Mouse (Mus musculus): ENCODE results near the gene Slc29a2.

The Slc29a2 gene

GRCm38 (mm10) chr19:5058801-5059771, 35.4 kb downstream of the Slc29a2 start:
- DNase-seq (ENCODE audit: low spot score in 2 of 2), result no peak

- DNase-seq (ENCODE audit: low spot score in 2 of 2), result no peak
These were observed 37.0 kb downstream of the Slc29a2 start for GRCm38 (mm10) chr19:5060365-5061330.

DNA sequence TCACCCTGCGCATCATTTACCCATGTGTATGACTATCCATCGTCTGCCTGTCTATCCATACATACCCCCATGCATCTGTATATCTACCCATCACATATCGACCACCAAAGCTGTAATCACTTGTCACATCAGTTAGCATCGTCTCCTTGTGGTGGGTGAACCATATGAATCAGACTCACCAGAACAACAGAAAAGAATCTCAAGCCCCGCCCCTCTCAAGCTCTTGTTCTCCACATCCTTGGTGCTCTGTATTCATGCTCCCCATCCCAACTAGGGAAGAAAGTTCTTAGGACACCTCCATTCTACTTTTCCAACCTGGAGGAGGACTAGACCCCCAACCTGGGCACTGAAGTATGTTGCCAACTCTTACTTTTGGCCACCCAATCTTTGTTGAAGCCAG, 38.4 kb downstream of the Slc29a2 start:
- no peak for DNase-seq (ENCODE audit: low spot score in 2 of 2)

- no peak for DNase-seq (ENCODE audit: low spot score in 2 of 2)
These were observed 38.8 kb downstream of the Slc29a2 start for GRCm38 (mm10) chr19:5062446-5062845.

DNA sequence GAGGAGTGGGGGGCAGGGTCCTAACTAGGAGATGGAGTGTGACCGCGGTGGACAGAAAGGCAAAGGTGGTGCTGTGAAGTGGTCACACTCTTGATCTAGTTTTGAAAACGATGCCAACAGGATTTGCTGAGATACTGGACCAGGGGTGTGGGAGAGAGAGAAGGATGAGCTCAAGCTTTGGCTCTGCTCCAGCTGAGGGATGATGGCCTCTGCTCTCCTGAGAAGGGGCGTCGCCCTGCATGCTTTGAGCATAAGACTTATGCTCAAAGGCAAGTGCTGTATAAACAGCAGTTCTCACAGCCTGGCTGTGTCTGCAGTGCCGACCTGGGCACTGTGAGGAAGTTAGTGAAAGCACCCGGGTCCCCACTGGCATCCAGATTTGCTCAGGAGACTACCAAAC, 41.4 kb downstream of the Slc29a2 start:
- no peak for DNase-seq (ENCODE audit: low spot score in 2 of 2)

DNA sequence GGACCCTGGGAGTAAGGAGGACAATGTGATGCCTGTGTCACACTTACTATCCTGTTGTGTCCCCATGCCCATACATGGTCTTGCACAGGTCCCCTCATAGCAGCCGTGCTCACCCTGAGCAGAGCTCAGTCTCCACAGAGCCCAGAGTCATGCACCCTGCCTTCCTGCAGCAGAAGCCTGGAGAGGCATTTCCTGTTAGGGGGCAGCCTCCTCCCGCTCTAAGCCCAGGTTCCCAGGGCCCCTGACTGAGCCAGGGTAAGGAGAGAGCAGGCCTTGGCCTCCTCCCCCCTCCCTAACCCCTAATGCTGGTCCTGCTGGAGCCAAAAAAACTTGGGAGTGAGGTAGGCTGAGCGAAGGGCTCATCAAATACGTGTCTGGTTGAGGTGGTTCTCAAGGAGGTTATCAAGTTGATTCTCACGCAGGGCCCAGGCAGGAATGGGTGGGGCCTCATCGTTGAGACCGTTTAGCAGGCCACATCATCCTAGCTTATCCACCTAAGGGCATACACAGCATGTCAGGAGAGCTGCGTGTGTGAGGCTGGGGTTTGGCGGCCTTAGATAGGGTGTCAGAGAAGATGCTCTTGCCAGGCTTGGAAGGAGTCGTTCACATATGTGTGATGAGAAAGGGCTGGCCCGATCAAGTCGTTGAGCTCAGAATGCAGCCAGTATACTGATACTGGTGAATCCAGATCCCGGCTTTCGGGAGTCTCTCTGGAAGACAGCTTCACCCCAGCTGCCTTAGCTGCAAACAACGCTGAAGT, 43.6 kb downstream of the Slc29a2 start:
- no peak for DNase-seq (ENCODE audit: low spot score in 2 of 2)

DNA sequence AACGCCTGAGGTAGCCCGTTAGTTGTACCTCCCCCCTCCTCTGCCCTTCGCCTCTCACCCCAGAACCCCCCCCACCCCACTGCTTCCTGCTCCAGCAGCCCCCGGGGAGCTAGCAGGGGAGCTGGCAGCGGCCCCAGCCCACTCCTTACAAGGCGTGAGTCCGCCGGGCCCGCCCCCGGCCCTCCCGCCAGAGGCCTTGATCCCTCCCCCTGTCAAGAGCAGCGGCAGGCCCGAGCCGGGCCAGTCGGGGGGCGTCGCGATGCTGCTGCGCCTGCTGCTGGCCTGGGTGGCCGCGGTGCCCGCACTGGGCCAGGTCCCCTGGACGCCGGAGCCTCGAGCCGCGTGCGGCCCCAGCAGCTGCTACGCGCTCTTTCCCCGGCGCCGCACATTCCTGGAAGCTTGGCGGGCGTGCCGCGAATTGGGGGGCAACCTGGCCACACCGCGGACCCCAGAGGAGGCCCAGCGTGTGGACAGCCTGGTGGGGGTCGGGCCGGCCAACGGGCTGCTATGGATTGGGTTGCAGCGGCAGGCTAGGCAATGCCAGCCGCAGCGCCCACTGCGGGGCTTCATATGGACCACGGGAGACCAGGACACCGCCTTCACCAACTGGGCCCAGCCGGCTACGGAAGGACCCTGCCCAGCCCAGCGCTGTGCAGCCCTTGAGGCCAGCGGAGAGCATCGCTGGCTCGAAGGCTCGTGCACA, 44.4 kb downstream of the Slc29a2 start, which contains the start of gene Cd248:
Gene Cd248, plus strand, starts transcription at position 212 of the 703 bp plus-strand sequence.
- DNase-seq (ENCODE audit: low spot score in 2 of 2), result peak in 1 of 2 experiments; percentile 15

GRCm38 (mm10) chr19:5068570-5069234, 45.0 kb downstream of the Slc29a2 start:
- no peak for DNase-seq (ENCODE audit: low spot score in 2 of 2)

DNA sequence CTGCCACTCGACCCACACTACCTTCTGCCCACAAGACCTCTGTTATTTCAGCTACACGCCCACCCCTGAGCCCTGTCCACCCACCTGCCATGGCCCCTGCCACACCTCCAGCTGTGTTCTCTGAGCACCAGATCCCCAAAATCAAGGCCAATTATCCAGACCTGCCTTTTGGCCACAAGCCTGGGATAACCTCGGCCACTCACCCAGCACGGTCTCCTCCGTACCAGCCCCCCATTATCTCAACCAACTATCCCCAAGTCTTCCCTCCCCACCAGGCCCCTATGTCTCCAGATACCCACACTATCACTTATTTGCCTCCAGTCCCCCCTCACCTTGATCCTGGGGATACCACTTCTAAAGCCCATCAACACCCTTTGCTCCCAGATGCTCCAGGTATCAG, 45.8 kb downstream of the Slc29a2 start:
- DNase-seq (ENCODE audit: low spot score in 2 of 2), result no peak

DNA sequence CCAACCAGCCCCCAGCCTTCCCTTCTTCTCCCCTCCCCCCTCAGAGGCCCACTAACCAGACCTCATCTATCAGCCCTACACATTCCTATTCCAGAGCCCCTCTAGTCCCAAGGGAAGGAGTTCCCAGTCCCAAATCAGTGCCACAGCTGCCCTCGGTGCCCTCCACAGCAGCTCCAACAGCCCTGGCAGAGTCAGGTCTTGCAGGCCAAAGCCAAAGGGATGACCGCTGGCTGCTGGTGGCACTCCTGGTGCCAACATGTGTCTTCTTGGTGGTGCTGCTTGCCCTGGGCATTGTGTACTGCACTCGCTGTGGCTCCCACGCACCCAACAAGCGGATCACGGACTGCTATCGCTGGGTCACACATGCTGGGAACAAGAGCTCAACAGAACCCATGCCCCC, 46.3 kb downstream of the Slc29a2 start:
- DNase-seq (ENCODE audit: low spot score in 2 of 2), result no peak

DNA sequence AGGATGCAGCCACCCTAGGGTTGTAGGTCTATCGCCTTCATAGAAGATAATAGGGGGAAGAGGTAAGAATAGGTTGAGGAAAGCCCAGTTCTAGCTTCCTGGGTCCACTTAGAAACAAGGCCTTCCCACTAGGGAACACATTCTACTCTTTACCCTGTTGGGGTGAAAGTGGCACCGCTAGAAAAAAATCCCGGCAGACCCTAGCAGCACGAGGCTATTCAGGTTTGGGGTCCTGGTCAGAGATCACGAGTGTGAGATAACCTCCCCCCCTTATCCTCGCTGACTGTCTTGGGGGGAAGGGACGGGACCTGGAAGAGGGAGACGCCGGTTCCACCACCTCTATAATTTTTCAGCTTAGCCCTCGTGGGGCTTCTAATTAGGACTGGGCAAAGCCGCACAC, 47.4 kb downstream of the Slc29a2 start:
- no peak for DNase-seq (ENCODE audit: low spot score in 2 of 2)

DNA sequence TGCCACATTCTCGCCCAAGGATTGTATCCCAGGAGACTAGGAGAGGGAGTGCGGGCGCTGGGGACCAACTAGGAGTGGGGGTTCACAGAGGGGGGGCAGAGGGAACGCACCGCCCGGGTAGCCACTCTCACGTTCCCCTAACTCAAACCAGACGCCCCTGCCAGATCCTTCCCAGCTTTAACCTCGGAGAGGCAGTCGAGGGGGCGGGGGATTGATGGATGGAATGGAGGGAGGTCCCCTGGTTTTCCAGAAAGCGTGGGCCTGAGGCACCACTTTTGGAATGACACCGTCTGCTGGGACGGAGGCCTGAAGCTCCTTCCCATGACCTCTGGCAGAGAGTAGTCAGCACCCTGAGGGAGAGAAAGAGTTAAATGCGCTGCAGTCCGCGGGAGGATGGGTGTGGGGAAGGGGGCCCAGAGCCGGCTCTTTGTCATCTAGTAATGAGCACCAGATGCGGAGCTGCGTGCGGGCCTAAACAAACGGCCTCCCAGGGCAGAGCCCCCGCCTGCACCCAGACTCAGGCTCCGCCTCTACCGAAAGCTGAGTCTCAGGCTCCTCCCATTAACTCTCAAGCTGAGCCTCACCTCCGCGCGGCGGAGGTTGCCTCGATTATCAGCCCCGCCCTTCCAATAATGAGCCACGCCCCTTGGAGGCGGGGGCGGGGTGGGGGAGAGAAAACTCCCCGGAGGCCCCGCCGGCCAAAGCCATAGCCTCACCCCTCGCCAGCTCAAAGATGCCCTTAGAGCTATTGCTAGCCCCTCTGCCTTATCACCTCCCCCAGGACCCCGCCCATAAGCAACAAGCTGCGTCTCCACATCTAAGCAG, 48.1 kb downstream of the Slc29a2 start:
- DNase-seq (ENCODE audit: low spot score in 2 of 2), result peak in 1 of 2 experiments; percentile 50

DNA sequence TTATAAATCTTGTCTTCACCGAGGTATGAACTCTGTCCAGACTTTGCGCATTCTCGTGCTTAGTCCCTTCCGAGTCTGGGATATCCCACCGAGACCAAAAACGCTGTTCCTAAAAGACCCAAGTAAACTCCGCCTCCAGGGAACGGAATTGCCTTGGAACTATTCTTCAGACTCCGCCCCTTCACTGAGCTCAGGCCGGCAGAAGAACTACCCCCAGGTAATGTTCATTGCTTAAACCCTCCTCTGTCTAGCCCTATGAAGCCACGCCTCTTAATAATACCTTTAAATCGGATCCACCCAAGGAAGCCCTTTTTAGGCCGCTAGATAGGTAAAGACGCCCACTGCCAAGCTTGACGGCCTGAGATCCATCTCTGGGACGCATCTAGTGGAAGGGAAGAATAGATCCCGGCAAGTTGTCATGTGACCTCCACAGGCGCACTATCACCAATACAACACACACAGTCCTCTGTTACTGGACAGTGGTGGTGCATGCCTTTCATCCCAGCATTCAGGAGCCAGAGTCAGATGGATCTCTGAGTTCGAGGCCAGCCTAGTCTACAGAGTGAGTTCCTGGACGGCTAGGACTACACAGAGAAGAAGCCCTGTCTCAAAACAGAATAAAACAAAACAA, 48.8 kb downstream of the Slc29a2 start:
- peak in 1 of 2 experiments; percentile 4 for DNase-seq (ENCODE audit: low spot score in 2 of 2)

GRCm38 (mm10) chr19:5073028-5073427, 49.4 kb downstream of the Slc29a2 start:
- peak in 1 of 2 experiments; percentile 28 for DNase-seq (ENCODE audit: low spot score in 2 of 2)

DNA sequence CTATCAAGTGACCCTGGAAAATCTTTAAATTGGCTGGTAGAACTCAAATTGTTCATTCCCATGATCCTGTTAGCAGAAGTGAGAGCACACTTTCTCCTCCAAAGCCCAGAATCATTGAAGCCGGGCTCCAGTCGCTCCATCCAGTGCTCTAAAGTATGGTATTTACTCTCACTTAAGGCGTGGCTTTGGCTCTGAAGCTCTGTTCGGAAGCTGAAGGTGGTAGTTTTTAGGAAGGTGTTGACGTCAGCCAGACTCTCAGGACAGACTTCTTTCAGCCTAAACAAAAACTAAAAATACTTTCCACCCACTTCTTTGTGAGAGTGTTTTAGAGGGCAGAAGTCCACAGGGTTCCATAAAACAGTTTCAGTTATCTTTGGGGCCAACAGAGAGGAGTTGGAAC, 49.9 kb downstream of the Slc29a2 start:
- peak in 1 of 2 experiments; percentile 16 for DNase-seq (ENCODE audit: low spot score in 2 of 2)

DNA sequence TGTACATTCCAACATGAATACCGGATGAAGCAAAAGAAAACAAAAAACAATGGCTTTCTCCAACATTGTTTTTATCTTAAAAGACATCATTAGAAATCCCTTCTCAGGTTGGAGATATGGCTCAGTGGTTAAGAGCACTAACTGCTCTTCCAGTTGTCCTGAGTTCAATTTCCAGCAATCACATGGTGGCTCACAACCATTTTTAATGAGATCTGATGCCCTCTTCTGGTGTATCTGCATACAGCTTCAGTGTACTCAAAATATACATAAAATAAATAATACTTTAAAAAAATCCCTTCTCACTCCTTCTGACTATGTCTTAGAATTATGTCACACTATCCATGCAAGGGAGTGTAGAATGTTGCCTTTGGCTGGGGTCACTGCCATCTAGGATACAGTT, 55.6 kb downstream of the Slc29a2 start:
- no peak for DNase-seq (ENCODE audit: low spot score in 2 of 2)
